Mouse (Mus musculus) heart, embryonic 12.5 days (tissue): ENCODE measurements around the gene Cdipt. TPM values are rescaled to one million over a fixed set of nuclear protein-coding genes. Genes with fewer than 3 reads are reported as not detected.
A peak's percentile ranks its signal among the peaks of the same experiment; 100 is the strongest.

Experiments
- ATAC-seq: fragments of 200-750 bp; cut with Nextera tagmentation; 2 replicates; pipeline ENCODE4 v1.8.0; 2017; ENCODE audit warnings: moderate TSS enrichment, moderate library complexity; ENCODE audit not compliant: insufficient number of reproducible peaks, low FRiP score
- H3K27ac ChIP-seq: fragments of 300-500 bp; sonication (generic); 2 replicates; pipeline ENCODE4 v1.5.1; 2016; ENCODE audit warnings: mild to moderate bottlenecking, moderate library complexity; ENCODE audit not compliant: poor library complexity, severe bottlenecking
- H3K27me3 ChIP-seq: fragments of 300-500 bp; sonication (generic); replicated peaks from 2 replicates; pipeline ENCODE4 v1.6.1; 2016; ENCODE audit warnings: mild to moderate bottlenecking, moderate library complexity
- H3K36me3 ChIP-seq: fragments of 300-500 bp; sonication (generic); 2 replicates; pipeline ENCODE4 v1.6.1; 2016; ENCODE audit warnings: mild to moderate bottlenecking, moderate library complexity
- H3K4me1 ChIP-seq: fragments of 300-500 bp; sonication (generic); replicated peaks from 2 replicates; pipeline ENCODE4 v1.6.1; 2016; ENCODE audit warnings: mild to moderate bottlenecking
- H3K4me2 ChIP-seq: fragments of 300-500 bp; sonication (generic); 2 replicates; pipeline ENCODE4 v1.6.1; 2016; ENCODE audit warnings: mild to moderate bottlenecking, moderate library complexity
- H3K4me3 ChIP-seq: fragments of 300-500 bp; sonication (generic); 2 replicates; pipeline ENCODE4 v1.5.1; 2016; ENCODE audit warnings: mild to moderate bottlenecking
- H3K9ac ChIP-seq: fragments of 300-500 bp; sonication (generic); 2 replicates; pipeline ENCODE4 v1.6.1; 2016; ENCODE audit warnings: mild to moderate bottlenecking, moderate library complexity
- H3K9me3 ChIP-seq: fragments of 300-500 bp; sonication (generic); replicated peaks from 2 replicates; pipeline ENCODE4 v1.6.1; 2016; ENCODE audit warnings: mild to moderate bottlenecking, moderate library complexity
- WGBS: fragments of 180-500 bp; shearing (Covaris S2); methylation state at CpG from one replicate; pipeline ENCODE4 v1.1.7; 2016; 5-methylcytosine and 5-hydroxymethylcytosine counted together
- polyA plus RNA-seq: library from polyadenylated mRNA; unstranded; fragments of >200 nt; fragmentation: Nextera tagmentation; extraction: Ambion mirVana; gene quantifications from 2 replicates; pipeline ENCODE4 v1.2.1, GENCODE M21; 2016

The Cdipt gene
- polyA plus RNA-seq, 1 experiment from 2014 or later = 75.5 TPM

DNA sequence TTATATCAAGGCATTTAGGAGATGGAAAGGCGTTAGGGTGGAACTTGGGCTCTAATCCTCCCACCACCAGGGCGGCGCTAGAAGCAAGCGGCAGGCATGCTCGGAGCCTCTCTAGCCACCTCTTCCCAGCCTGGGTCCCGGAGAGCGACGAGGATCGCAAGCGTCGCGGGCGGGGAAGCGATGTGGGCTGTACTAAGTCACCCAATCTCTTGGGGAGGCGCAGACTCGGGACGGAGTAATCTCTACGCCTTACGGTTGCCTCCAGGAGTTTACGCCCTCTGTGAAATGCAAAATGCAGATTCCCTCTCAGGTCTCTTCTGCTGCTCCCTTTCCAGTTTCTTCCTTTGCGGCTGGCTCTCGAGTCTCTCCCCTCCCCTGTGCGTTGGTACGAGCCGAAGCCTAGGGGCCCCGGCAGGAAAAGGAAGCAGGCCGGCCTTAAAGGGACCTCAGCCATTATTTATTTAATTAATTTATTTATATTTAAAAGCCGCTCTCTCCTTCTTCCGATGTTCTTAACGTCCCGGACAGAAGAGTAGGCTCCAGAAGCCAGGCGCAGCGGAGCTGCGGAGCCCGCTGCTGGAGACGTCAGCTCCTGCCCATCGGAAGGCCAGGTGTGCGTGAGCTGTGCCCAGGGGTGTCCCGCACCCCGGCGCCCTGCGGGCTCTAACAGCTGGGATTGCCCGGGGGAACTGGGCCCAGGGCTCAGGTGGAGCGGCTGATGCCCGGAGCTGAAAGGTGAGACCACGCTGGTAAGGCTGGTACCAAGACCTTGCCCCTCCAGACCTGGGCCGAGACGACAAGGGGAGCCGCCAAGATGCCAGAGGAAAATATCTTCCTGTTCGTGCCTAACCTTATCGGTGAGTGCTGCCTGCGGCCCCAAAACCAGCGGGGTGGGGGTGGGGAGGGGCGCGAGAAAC lies 494 bp downstream of the Cdipt start, which contains the start of gene Cdiptos:
Cdiptos (minus strand) TSS at position 149 of the 917 bp plus-strand sequence.
- Histone ChIP-seq H3K4me1 (peaks cover 10% of the 10 kb centered on the region), H3K36me3 (peaks cover 33% of the 10 kb centered on the region), H3K27ac (peak within 1 kb of the TSS; percentile 86), H3K27me3 (no peaks in the 10 kb centered on the region), H3K4me3 (peak within 1 kb of the TSS; percentile 85), H3K4me2 (peak within 1 kb of the TSS; percentile 83), H3K9ac (peak within 1 kb of the TSS; percentile 93), H3K9me3 (no peaks in the 10 kb centered on the region)
- under 1% methylated on average over 55 of the region's 55 CpGs for WGBS
- ATAC-seq = peak; percentile 94

DNA sequence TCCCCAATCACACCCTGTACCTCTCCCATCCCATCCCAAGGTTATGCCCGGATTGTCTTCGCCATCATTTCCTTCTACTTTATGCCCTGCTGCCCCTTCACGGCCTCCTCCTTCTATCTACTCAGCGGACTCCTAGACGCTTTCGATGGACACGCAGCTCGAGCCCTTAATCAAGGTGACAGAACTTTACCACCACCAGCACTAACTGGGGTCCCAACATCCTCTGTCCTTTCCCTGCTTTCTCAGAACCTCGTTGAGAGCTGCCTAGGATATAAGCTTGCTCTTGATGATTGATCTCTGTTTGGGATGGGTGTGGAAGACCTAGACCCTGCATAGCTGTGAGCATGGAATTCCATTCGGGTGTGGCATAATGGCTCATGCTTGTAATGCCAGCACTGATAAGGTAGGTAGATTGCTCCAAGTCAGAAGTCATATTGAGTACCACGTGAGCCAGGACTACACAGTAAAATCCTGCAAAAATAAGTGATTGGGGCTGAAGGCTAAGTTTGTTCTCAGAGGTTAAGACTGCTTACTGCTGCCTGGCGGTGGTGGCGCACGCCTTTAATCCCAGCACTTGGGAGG lies 1.3 kb downstream of the Cdipt start:
- no peak for ATAC-seq
- no peaks in the 10 kb centered on the region for H3K27me3 ChIP-seq
- H3K36me3 ChIP-seq = peaks cover 35% of the 10 kb centered on the region
- peak overlapping the region; percentile 83 for H3K4me2 ChIP-seq
- H3K4me3 ChIP-seq = peak overlapping the region; percentile 85
- WGBS = 22% methylated on average over 14 of the region's 14 CpGs
- H3K9me3 ChIP-seq = no peaks in the 10 kb centered on the region
- H3K4me1 ChIP-seq = peaks cover 10% of the 10 kb centered on the region
- H3K9ac ChIP-seq = peak overlapping the region; percentile 93
- H3K27ac ChIP-seq = peak overlapping the region; percentile 86

DNA sequence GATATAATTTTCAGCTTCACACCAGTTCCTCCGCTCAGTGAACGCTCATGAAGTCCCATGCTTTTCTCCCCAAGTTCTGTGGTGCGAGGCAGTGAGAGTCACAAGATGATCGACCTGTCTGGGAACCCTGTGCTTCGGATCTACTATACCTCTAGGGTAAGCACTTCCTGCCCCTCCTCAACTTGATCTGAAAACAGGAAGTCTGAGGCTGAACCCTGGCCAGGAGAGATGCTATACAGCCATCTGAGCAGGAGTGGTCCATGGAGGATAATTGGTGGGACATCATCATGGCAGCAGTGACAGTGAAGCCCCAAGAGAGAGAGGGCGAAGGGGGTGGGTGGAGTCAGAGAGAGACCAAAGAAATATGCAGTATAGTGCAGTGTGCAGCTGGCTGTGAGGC lies 3.1 kb downstream of the Cdipt start:
- 90% methylated on average over 6 of the region's 6 CpGs for WGBS
- H3K36me3 ChIP-seq = peaks cover 35% of the 10 kb centered on the region
- no peaks in the 10 kb centered on the region for H3K27me3 ChIP-seq
- H3K4me1 ChIP-seq = peaks cover 10% of the 10 kb centered on the region
- H3K4me3 ChIP-seq = no peak overlapping the region
- no peak overlapping the region for H3K27ac ChIP-seq
- H3K4me2 ChIP-seq = no peak overlapping the region
- no peak for ATAC-seq
- no peak overlapping the region for H3K9ac ChIP-seq
- H3K9me3 ChIP-seq = no peaks in the 10 kb centered on the region

DNA sequence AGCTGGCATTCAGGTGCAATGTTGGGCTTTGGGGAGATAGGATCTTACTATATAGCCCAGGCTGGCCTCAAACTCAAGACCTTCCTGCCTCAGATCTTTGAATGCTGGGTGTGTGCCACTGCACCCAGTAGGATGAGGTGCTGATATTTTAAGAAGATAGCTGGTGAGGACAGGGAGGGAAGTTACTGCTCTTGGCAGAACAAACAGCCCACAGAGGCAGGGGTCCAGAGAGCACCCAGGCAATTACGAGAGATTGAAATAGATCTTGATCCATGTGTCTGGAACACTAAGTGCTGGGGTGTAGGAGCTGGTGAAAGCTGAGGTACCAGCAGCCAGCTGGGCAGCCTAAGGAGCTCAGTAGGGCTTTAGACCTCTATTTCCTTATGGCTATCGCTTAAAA lies 5.9 kb downstream of the Cdipt start:
- H3K36me3 ChIP-seq = peaks cover 35% of the 10 kb centered on the region
- peaks cover 6% of the 10 kb centered on the region for H3K4me1 ChIP-seq
- H3K9me3 ChIP-seq = no peaks in the 10 kb centered on the region
- no peak for ATAC-seq
- H3K4me3 ChIP-seq = no peak overlapping the region
- no peak overlapping the region for H3K4me2 ChIP-seq
- WGBS = 73% methylated on average over 2 of the region's 2 CpGs
- H3K9ac ChIP-seq = no peak overlapping the region
- no peaks in the 10 kb centered on the region for H3K27me3 ChIP-seq
- no peak overlapping the region for H3K27ac ChIP-seq

DNA sequence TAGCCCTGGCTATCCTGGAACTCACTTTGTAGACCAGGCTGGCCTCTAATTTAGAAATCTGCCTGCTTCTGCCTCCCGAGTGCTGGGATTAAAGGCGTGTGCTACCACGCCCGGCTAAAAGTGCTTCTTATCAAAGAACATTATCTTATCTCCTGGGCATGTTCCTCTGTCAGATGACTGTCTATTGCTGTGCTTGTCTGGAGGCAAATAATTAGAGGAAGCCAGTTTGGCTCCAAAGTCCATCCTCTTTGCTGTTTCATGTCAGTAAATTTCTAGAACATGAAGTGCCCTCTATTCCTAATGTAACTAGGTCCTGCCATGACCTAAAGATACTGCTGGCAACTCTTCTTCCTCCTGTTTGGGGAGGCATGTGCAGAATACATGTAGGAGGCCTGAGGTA lies 6.3 kb downstream of the Cdipt start:
- H3K9ac ChIP-seq = no peak overlapping the region
- no peak overlapping the region for H3K4me3 ChIP-seq
- 0 out of 2 replicates have a peak, but pooled peaks cover under 1% of the 10 kb centered on the region for H3K27me3 ChIP-seq
- peaks cover 35% of the 10 kb centered on the region for H3K36me3 ChIP-seq
- H3K4me2 ChIP-seq = no peak overlapping the region
- peaks cover 3% of the 10 kb centered on the region for H3K4me1 ChIP-seq
- H3K27ac ChIP-seq = no peak overlapping the region
- WGBS = 71% methylated on average over 4 of the region's 4 CpGs
- no peaks in the 10 kb centered on the region for H3K9me3 ChIP-seq
- ATAC-seq = no peak

DNA sequence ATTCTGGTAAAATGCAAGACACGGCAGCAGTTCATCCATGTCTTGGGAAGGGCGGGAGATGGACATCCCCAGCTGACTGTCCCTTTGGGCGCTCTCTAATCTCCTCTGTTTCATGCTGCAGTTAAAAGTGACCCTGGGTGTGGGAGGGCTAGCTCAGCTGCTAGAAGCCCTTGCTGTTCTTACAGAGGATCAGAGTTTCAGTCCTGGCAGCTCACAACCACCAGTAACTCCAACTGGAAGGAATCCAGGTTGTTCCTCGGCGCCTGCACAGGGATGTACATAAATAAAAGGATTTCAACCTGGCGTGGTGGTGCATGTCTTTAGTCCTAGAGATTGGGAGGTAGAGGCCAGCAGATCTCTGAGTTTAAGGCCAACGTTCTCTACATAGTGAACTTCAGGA lies 7.4 kb downstream of the Cdipt start:
- WGBS = 80% methylated on average over 7 of the region's 7 CpGs
- Histone ChIP-seq H3K9me3 (no peaks in the 10 kb centered on the region), H3K4me2 (no peak overlapping the region), H3K9ac (no peak overlapping the region), H3K4me3 (no peak overlapping the region), H3K27ac (no peak overlapping the region), H3K27me3 (0 out of 2 replicates have a peak, but pooled peaks cover 4% of the 10 kb centered on the region), H3K36me3 (peaks cover 32% of the 10 kb centered on the region), H3K4me1 (no peaks in the 10 kb centered on the region)
- no peak for ATAC-seq

DNA sequence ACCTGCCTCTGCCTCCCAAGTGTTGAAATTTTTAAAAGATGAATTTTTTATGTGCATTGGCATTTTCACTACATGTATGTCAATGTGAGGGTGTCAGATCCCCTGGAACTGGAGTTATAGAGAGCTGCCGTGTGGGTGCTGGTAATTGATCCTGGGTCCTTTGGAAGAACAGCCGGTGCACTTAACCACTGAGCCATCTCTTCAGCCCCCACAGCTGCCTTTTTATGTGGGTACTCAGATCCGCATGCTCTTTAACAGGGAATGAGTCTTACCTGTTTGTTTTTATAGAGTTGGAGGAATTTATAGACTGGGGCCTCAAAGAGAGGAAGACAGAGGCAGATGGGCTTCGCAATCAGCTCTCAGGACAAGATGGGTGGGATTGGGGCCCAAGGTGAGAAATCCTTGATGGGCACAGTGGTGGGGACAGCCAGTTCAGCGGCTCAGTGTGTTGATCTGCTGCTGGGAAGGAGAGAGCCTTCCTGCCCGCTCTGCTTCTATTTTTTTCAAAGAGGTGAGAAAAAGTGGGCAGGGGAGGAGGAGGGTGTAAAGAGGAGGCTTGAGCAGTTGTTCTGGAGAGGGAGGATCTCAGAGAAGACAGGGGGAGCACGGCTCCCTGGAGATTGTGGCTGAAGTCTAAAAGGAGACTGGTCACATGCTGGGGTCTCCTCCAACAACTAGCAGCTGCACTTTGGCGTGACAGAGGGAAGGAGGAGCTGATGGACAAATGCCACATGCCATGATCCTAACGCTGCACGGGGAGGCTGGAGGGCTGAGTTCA lies 9.1 kb downstream of the Cdipt start:
- peaks cover 15% of the 10 kb centered on the region for H3K36me3 ChIP-seq
- 0 out of 2 replicates have a peak, but pooled peaks cover 4% of the 10 kb centered on the region for H3K27me3 ChIP-seq
- no peaks in the 10 kb centered on the region for H3K9me3 ChIP-seq
- H3K27ac ChIP-seq = no peak overlapping the region
- H3K4me3 ChIP-seq = no peak overlapping the region
- no peak overlapping the region for H3K4me2 ChIP-seq
- no peaks in the 10 kb centered on the region for H3K4me1 ChIP-seq
- ATAC-seq = no peak
- H3K9ac ChIP-seq = no peak overlapping the region
- WGBS = 36% methylated on average over 10 of the region's 10 CpGs

DNA sequence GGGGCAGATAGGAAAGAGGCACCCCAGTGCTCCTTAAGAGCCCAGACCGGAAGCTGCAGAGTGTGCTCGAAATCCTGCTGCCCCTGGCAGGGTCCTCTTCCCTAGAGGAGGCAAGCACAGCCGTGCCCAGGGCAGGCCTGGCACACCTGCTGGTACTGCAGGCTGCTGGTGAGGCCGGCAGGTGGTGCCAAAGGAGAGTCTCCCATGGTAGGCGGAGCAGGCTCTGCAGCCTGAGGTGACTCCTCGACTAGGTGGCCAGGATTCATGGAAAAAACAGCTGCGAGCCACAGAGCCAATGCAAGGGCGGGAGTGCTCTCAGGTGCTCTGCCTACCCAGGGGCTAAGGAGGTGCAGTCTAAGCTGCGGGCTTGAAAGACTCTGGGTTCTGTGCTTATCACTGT lies 10.6 kb downstream of the Cdipt start:
- Histone ChIP-seq H3K27ac (no peak overlapping the region), H3K36me3 (peaks cover 2% of the 10 kb centered on the region; the same call in 1 of the 2 replicates), H3K4me2 (no peak overlapping the region), H3K9ac (no peak overlapping the region), H3K4me3 (no peak overlapping the region), H3K4me1 (no peaks in the 10 kb centered on the region), H3K9me3 (no peaks in the 10 kb centered on the region), H3K27me3 (0 out of 2 replicates have a peak, but pooled peaks cover 4% of the 10 kb centered on the region)
- WGBS = 42% methylated on average over 9 of the region's 9 CpGs
- ATAC-seq = no peak; the same call in 1 of the 2 replicates

DNA sequence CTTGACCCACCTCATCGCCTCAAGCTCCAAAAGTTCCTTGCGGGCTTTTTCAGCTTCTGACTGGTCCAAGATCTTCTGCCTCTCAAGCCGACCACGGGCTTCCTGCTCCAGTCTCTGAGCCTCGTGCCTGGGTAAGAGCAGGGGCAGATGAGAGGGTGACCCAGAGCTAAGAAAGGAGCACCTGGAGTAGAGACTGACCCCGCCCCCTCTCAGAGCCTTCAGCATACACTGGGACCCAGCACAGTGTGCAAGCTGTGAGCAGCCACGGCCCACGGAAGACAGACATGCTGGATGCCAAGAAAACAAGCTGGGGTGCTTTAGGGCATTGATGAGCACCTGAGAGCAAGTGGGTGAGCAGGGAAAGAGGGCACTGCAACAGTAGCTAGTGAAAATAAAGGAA lies 13.1 kb downstream of the Cdipt start:
- H3K4me1 ChIP-seq = no peaks in the 10 kb centered on the region
- no peak overlapping the region for H3K9ac ChIP-seq
- no peaks in the 10 kb centered on the region for H3K36me3 ChIP-seq
- H3K27ac ChIP-seq = no peak overlapping the region
- no peak overlapping the region for H3K4me3 ChIP-seq
- ATAC-seq = no peak
- H3K27me3 ChIP-seq = 0 out of 2 replicates have a peak, but pooled peaks cover 4% of the 10 kb centered on the region
- 70% methylated on average over 8 of the region's 8 CpGs for WGBS
- H3K9me3 ChIP-seq = no peaks in the 10 kb centered on the region
- no peak overlapping the region for H3K4me2 ChIP-seq

DNA sequence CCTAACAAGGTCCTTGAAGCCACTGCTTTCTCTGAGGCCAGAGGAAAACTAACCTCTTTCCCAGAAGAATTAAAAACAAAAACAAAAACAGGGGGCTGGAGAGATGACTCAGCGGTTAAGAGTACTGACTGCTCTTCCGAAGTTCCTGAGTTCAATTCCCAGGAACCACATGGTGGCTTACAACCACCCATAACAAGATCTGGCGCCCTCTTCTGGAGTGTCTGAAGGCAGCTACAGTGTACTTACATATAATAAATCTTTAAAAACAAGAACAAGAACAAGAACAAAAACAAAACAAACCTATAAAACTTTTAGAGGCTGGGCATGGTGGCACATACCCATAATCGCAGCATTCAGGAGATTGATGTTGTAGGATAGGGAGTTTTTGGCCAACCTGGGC lies 20.7 kb downstream of the Cdipt start:
- H3K4me1 ChIP-seq = no peaks in the 10 kb centered on the region
- no peak for ATAC-seq
- no peak overlapping the region for H3K4me3 ChIP-seq
- H3K4me2 ChIP-seq = no peak overlapping the region
- WGBS = 77% methylated on average over 4 of the region's 4 CpGs
- peaks cover 12% of the 10 kb centered on the region for H3K36me3 ChIP-seq
- no peaks in the 10 kb centered on the region for H3K27me3 ChIP-seq
- no peak overlapping the region for H3K9ac ChIP-seq
- no peak overlapping the region for H3K27ac ChIP-seq
- 0 out of 2 replicates have a peak, but pooled peaks cover 4% of the 10 kb centered on the region for H3K9me3 ChIP-seq

DNA sequence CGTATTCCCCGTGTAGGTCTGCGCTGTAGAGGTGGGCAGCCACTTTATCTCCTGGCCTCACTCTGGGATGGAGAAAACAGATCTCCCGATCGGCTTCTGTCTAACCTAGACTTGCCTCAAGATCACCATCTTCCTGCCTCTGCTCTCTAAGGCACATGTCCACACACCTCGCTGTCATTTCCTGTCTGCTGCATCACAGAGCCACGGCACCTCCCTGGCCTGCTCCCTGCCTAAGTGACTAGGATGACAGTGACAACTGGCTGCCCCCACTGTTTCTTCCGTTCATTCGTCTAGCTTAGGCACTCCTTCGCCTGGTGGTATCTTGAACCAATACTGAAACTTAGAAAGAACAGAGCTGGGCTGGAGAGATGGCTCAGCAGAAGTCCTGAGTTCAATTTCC lies 23.9 kb downstream of the Cdipt start:
- Histone ChIP-seq H3K27ac (no peak overlapping the region), H3K27me3 (no peaks in the 10 kb centered on the region), H3K4me1 (no peaks in the 10 kb centered on the region), H3K9me3 (0 out of 2 replicates have a peak, but pooled peaks cover 4% of the 10 kb centered on the region), H3K4me3 (no peak overlapping the region), H3K4me2 (no peak overlapping the region), H3K36me3 (peaks cover 12% of the 10 kb centered on the region), H3K9ac (no peak overlapping the region)
- WGBS = 67% methylated on average over 10 of the region's 10 CpGs
- ATAC-seq = no peak
